Mouse (Mus musculus): Measurements from ENCODE around the gene Tm6sf1.

The Tm6sf1 gene

GRCm38 (mm10) chr7:81881600-81881999 is 22.8 kb downstream of the Tm6sf1 start:
- in situ Hi-C loops (cut with MboI, MseI) = no loop called here

DNA sequence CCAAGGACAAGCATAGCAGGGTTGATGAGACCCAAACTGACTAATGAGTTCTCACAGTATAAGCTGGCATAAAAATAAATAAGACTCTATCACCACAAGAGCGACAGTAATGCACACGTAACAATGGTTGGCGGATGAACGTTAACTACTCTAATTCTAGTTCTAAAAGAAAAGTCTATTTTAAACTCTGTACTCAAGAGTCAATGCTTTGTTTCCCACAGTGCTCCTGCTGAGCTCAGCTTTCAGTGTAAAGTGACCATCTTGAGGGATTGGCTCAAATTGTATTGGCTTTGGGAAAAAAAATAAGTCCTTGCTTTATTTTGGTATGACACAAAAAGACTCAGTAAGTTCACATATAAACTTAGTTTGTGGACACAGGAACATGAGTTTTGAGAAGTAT is 26.3 kb downstream of the Tm6sf1 start:
- in situ Hi-C loops (cut with MboI, MseI) = no loop called here

- in situ Hi-C loops (cut with MboI, MseI) = no loop called here
Measured at GRCm38 (mm10) chr7:81899361-81899760, 40.6 kb downstream of the Tm6sf1 start.

GRCm38 (mm10) chr7:81904094-81904493 is 45.3 kb downstream of the Tm6sf1 start:
- in situ Hi-C loops (cut with MboI, MseI) = loop anchor here (10.0 kb wide), 1 partner anchor 1349 kb away; no protein-coding TSS in a partner anchor

DNA sequence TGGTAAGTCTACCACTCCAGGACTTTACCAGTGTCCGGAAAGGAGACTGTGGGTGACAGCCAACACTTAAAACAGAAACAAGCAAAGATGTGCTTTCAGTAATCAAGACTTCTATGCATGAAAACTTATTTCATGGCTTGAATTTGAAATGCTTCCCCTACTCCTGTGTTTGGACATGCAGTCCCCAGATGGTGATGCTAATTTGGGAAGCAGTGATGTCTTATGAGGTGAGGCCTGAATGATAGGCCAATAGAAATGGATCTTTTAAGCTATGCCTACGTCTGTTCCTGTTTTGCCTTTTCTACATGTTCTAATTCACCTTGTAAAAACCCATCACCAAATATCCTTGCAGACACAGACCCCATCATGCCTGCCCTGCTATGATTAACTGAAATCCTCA is 46.1 kb downstream of the Tm6sf1 start:
- in situ Hi-C loops (cut with MboI, MseI) = loop anchor here (10.0 kb wide), 1 partner anchor 1350 kb away; no protein-coding TSS in a partner anchor

GRCm38 (mm10) chr7:81918316-81918715 is 59.5 kb downstream of the Tm6sf1 start:
- in situ Hi-C loops (cut with MboI, MseI) = no loop called here

GRCm38 (mm10) chr7:81920314-81920713 is 61.5 kb downstream of the Tm6sf1 start:
- in situ Hi-C loops (cut with MboI, MseI) = no loop called here

GRCm38 (mm10) chr7:81921379-81921952 is 62.7 kb downstream of the Tm6sf1 start:
- in situ Hi-C loops (cut with MboI, MseI) = no loop called here

DNA sequence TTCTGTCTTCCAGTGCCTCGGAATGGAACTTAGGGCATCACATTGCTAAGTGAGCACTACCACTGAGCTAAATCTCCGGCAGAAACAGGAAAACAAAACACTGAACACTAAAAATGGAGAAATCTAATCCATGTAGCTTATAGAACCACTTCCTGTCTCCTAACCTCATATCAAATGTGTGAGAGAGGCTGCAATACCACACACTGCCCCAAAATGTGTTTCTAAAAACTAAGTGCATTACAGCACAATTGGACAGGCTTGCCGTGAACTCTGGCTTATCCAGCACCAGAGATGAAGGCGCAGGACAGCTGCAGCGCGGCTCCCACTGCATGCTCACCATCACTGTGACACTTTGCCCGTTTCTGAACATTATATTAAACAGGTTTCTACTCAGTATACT is 70.2 kb downstream of the Tm6sf1 start:
- in situ Hi-C loops (cut with MboI, MseI) = loop anchor here (5.0 kb wide), 1 partner anchor 67 kb away; no protein-coding TSS in a partner anchor

DNA sequence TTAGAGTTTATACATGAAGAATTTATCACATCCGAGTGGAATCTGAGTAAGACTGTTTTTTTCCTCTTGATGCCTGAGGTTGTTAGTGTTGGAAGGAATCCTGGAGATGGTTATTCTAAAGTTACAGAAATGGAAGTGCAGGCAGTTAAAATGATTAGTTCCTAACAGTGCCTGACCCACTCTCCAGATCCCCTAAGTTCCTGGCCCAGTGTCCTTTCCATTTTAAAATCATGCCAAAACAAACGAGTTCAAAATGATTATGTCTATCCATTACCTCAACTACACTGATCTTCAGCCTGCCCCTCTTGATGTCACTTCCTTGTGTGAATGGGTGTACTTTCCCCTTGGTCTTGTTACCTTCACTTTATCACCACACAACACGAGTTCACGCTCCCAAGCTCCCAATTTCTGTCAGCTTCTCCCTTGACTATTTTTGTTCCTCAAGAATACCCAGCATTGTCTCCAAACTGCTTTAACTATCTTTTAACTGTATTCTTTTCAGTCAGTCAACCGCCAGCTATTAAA is 73.8 kb downstream of the Tm6sf1 start:
- in situ Hi-C loops (cut with MboI, MseI) = loop anchor here (10.0 kb wide), 1 partner anchor 148 kb away; the partner anchor contains the start of gene 3110040N11Rik

- in situ Hi-C loops (cut with MboI, MseI) = loop anchor here (10.0 kb wide), 1 partner anchor 148 kb away; the partner anchor contains the start of gene 3110040N11Rik
Measured at GRCm38 (mm10) chr7:81933061-81933600, 74.3 kb downstream of the Tm6sf1 start.

- in situ Hi-C loops (cut with MboI, MseI) = loop anchor here (10.0 kb wide), 1 partner anchor 149 kb away; the partner anchor contains the start of gene 3110040N11Rik
Measured at GRCm38 (mm10) chr7:81933601-81934266, 74.9 kb downstream of the Tm6sf1 start.
